Mouse (Mus musculus): Measurements from ENCODE around the gene Serp2. TPM values are rescaled to one million over a fixed set of nuclear protein-coding genes. Genes with fewer than 3 reads are reported as not detected.

Serp2 gene
- 2.8 and 4.3 TPM in 2 replicates for polyA plus RNA-seq (2012; ENCODE audit: low replicate concordance)

GRCm38 (mm10) chr14:76556852-76557208, at the start of gene Serp2:
Serp2 (minus strand) TSS chr14:76556889.

Other genes starting within 250 kb of the Serp2 start
- 75.8 and 98.6 TPM in 2 replicates for gene Tsc22d1, start 141.9 kb downstream of the Serp2 start, polyA plus RNA-seq (2012; ENCODE audit: low replicate concordance)

Data from leukemia stem cell, adult 10-12 weeks (primary cell).